Mouse (Mus musculus) limb, embryonic 14.5 days (tissue): ENCODE data around the gene Igf1r. TPM values are rescaled to one million over a fixed set of nuclear protein-coding genes. Genes with fewer than 3 reads are reported as not detected.

ENCODE experiments used
- ATAC-seq: fragments of 200-750 bp; cut with Nextera tagmentation; 2 replicates; pipeline ENCODE4 v1.8.0; 2017; ENCODE audit warnings: low read depth, moderate number of reproducible peaks, moderate TSS enrichment; ENCODE audit not compliant: low FRiP score
- DNase-seq: peaks from one replicate; pipeline ENCODE4 v3.0.0-alpha.2; 2015; ENCODE audit warnings: low spot score
- H3K27ac ChIP-seq: fragments of 300-500 bp; sonication (generic); replicated peaks from 2 replicates; pipeline ENCODE4 v1.5.1; 2014; ENCODE audit warnings: low read depth, mild to moderate bottlenecking, low read length, moderate library complexity, mixed read lengths
- H3K27me3 ChIP-seq: fragments of 300-500 bp; sonication (generic); 2 replicates; pipeline ENCODE4 v1.6.1; 2014; ENCODE audit warnings: low read length, mixed read lengths; ENCODE audit not compliant: control insufficient read depth, insufficient read depth
- H3K36me3 ChIP-seq: fragments of 300-500 bp; sonication (generic); 2 replicates; pipeline ENCODE4 v1.6.1; 2014; ENCODE audit warnings: mild to moderate bottlenecking, low read length, moderate library complexity, mixed read lengths; ENCODE audit not compliant: control insufficient read depth, insufficient read depth
- H3K4me1 ChIP-seq: fragments of 300-500 bp; sonication (generic); 2 replicates; pipeline ENCODE4 v1.6.1; 2014; ENCODE audit warnings: antibody characterized with exemption, low read length, mixed read lengths; ENCODE audit not compliant: control insufficient read depth, insufficient read depth
- H3K4me2 ChIP-seq: fragments of 300-500 bp; sonication (generic); replicated peaks from 2 replicates; pipeline ENCODE4 v1.6.1; 2014; ENCODE audit warnings: low read depth, mild to moderate bottlenecking, low read length, moderate library complexity; ENCODE audit not compliant: severe bottlenecking
- H3K4me3 ChIP-seq: fragments of 300-500 bp; sonication (generic); replicated peaks from 2 replicates; pipeline ENCODE4 v1.5.1; 2014; ENCODE audit warnings: low read length
- H3K9ac ChIP-seq: fragments of 300-500 bp; sonication (generic); 2 replicates; pipeline ENCODE4 v1.6.1; 2014; ENCODE audit warnings: mild to moderate bottlenecking, low read depth, low read length, moderate library complexity; ENCODE audit not compliant: severe bottlenecking
- H3K9me3 ChIP-seq: fragments of 300-500 bp; sonication (generic); 2 replicates; pipeline ENCODE4 v1.6.1; 2016; ENCODE audit warnings: low read length; ENCODE audit not compliant: control insufficient read depth
- POLR2A ChIP-seq: fragments of 200-500 bp; IDR thresholded peaks from 2 replicates; pipeline ENCODE4 v1.8.0; 2012; ENCODE audit warnings: inconsistent platforms, mild to moderate bottlenecking, moderate library complexity, borderline replicate concordance; ENCODE audit not compliant: insufficient read depth, insufficient read length; ENCODE audit errors: extremely low read depth
- WGBS: fragments of 180-500 bp; shearing (Covaris S2); extraction: QIAGEN DNeasy Blood & Tissue Kit; methylation state at CpG from one replicate; pipeline ENCODE4 v1.1.7; 2014; 5-methylcytosine and 5-hydroxymethylcytosine counted together
- polyA plus RNA-seq, 2 experiments: library from polyadenylated mRNA; depleted of rRNA in 1 of 2; stranded (reverse) in 1 of 2; unstranded in 1 of 2; fragments of >200 nt; fragmentation: Nextera tagmentation in 1 of 2; extraction: Ambion mirVana in 1 of 2; gene quantifications; 2 replicates each; pipeline versions ENCODE4 v1.2.1 to v1.2.3; 2012 to 2014

Igf1r gene
- polyA plus RNA-seq, 2 experiments = 22.5 to 34.6 TPM

- no peak for ATAC-seq
- Histone ChIP-seq H3K36me3 (peaks cover 73% of the 10 kb centered on the region), H3K9me3 (no peaks in the 10 kb centered on the region), H3K27ac (no peak overlapping the region), H3K4me1 (peaks cover 12% of the 10 kb centered on the region; the same call in 1 of the 2 replicates), H3K4me3 (no peak overlapping the region), H3K9ac (no peak overlapping the region), H3K27me3 (no peaks in the 10 kb centered on the region), H3K4me2 (no peak overlapping the region)
- no peak for DNase-seq
- TF ChIP-seq POLR2A = no peak
- 45% methylated on average over 6 of the region's 6 CpGs for WGBS
Observed at GRCm38 (mm10) chr7:68228491-68228890, 275.9 kb downstream of the Igf1r start.

GRCm38 (mm10) chr7:68230831-68231230, 278.2 kb downstream of the Igf1r start:
- Histone ChIP-seq H3K9ac (no peak overlapping the region), H3K9me3 (no peaks in the 10 kb centered on the region), H3K27ac (no peak overlapping the region), H3K36me3 (peaks cover 54% of the 10 kb centered on the region), H3K4me3 (no peak overlapping the region), H3K27me3 (no peaks in the 10 kb centered on the region), H3K4me1 (peaks cover 9% of the 10 kb centered on the region), H3K4me2 (no peak overlapping the region)
- TF ChIP-seq POLR2A = no peak
- 93% methylated on average over 9 of the region's 9 CpGs for WGBS
- DNase-seq (no peak), ATAC-seq (no peak)

- Histone ChIP-seq H3K36me3 (peaks cover 40% of the 10 kb centered on the region), H3K9me3 (no peaks in the 10 kb centered on the region), H3K27ac (no peak overlapping the region), H3K27me3 (no peaks in the 10 kb centered on the region), H3K9ac (no peak overlapping the region), H3K4me2 (no peak overlapping the region), H3K4me1 (peaks cover 9% of the 10 kb centered on the region), H3K4me3 (no peak overlapping the region)
- ATAC-seq (no peak), DNase-seq (no peak)
- no peak for TF ChIP-seq POLR2A
- WGBS = 88% methylated on average over 5 of the region's 5 CpGs
Observed at GRCm38 (mm10) chr7:68232521-68232920, 279.9 kb downstream of the Igf1r start.

- Histone ChIP-seq H3K27me3 (no peaks in the 10 kb centered on the region), H3K9ac (no peak overlapping the region), H3K9me3 (no peaks in the 10 kb centered on the region), H3K4me1 (peaks cover 4% of the 10 kb centered on the region), H3K4me3 (no peak overlapping the region), H3K36me3 (peaks cover 30% of the 10 kb centered on the region), H3K4me2 (no peak overlapping the region), H3K27ac (peak overlapping the region; percentile 63; the same call in 1 of the 2 replicates)
- WGBS = 32% methylated on average over 13 of the region's 13 CpGs
- no peak for TF ChIP-seq POLR2A
- ATAC-seq = no peak
- peak; percentile 57 for DNase-seq
Observed at GRCm38 (mm10) chr7:68233619-68234223, 281.1 kb downstream of the Igf1r start.

- Histone ChIP-seq H3K27me3 (no peaks in the 10 kb centered on the region), H3K36me3 (peaks cover 2% of the 10 kb centered on the region; the same call in 1 of the 2 replicates), H3K4me3 (no peak overlapping the region), H3K4me1 (peaks cover 4% of the 10 kb centered on the region), H3K27ac (no peak overlapping the region), H3K4me2 (no peak overlapping the region), H3K9ac (no peak overlapping the region), H3K9me3 (no peaks in the 10 kb centered on the region)
- WGBS = 79% methylated on average over 8 of the region's 8 CpGs
- DNase-seq (no peak), ATAC-seq (no peak)
- TF ChIP-seq POLR2A = no peak
Observed at GRCm38 (mm10) chr7:68236817-68237216, 284.2 kb downstream of the Igf1r start.
